ENCODE assay signal across 16 mouse cellular contexts in the genomic region with DNA sequence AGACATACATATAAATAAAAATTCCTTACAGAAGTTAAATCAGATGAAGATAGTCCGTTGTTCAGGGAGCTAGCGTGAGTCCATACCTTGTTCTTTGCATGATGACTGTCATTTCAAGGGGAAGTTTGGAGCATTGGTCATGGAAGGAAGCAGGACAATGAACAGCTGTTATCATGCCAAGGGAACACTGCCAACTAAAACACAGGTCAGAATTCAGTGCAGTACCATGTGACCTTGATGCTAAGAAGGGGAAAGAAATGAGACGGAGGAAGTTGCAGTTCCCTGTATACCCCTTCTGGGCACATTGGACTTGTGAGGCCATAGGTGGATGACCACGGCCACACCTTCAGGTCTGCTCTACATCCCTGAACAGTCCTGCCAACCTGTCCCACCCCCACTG. TPM values are rescaled to one million over a fixed set of nuclear protein-coding genes. Genes with fewer than 3 reads are reported as not detected.
A peak's percentile ranks its signal among the peaks of the same experiment; 100 is the strongest.
DNase-seq lines count a peak whose midpoint lies in the region; ATAC-seq lines count a peak whose summit lies in the region.
"Had no signal": no experiment of that assay in that cellular context is flagged by ENCODE, and none has a peak within 500 bp of the region (broad histone marks: within the 10 kb centered on the region; RNA-seq: fewer than 3 reads in every experiment).

No protein-coding gene starts in this region.

- no peak for ATAC-seq in kidney, embryonic 14.5 days (ENCODE audit: low FRiP score, low TSS enrichment)
- peak; percentile 35; the same call in 1 of the 2 replicates for ATAC-seq in heart, embryonic 11.5 days (replicated peaks; ENCODE audit: insufficient number of reproducible peaks, low FRiP score, low TSS enrichment)

- H3K9me3 ChIP-seq in kidney, embryonic 14.5 days (ENCODE audit: control insufficient read depth, low read length) = no peaks in the 10 kb centered on the region
- H3K9me3 ChIP-seq in heart, embryonic 11.5 days (replicated peaks; ENCODE audit: control insufficient read depth, low read length) = no peaks in the 10 kb centered on the region
- H3K9me3 ChIP-seq: hindbrain, embryonic 10.5 days; megakaryocyte, embryonic 14.5 days had no signal

- no peaks in the 10 kb centered on the region for H3K4me1 ChIP-seq in kidney, embryonic 14.5 days (ENCODE audit: control insufficient read depth, insufficient read depth, low read length)
- peaks cover 11% of the 10 kb centered on the region; the same call in 1 of the 2 replicates for H3K4me1 ChIP-seq in heart, embryonic 11.5 days (ENCODE audit: control insufficient read depth, insufficient read depth, low read length)

- no peak overlapping the region for H3K27ac ChIP-seq in kidney, embryonic 14.5 days (ENCODE audit: low read depth, low read length)
- no peak overlapping the region for H3K27ac ChIP-seq in heart, embryonic 11.5 days (ENCODE audit: low read depth, low read length)
- H3K27ac ChIP-seq: hindbrain, embryonic 10.5 days; left cerebral cortex, adult 2 months had no signal

- WGBS in kidney, embryonic 14.5 days = 73% methylated on average over 4 of the region's 4 CpGs
- WGBS in heart, embryonic 11.5 days (ENCODE audit: insufficient replicate concordance) = 54% methylated on average over 4 of the region's 4 CpGs

- no peak overlapping the region for H3K9ac ChIP-seq in kidney, embryonic 14.5 days (ENCODE audit: low read depth, low read length)
- no peak overlapping the region for H3K9ac ChIP-seq in heart, embryonic 11.5 days (ENCODE audit: low read depth, low read length)

- H3K4me3 ChIP-seq in kidney, embryonic 14.5 days (ENCODE audit: low read length) = no peak overlapping the region
- no peak overlapping the region for H3K4me3 ChIP-seq in heart, embryonic 11.5 days (ENCODE audit: low read depth, low read length)
- H3K4me3 ChIP-seq: hindbrain, embryonic 10.5 days; left cerebral cortex, adult 2 months; megakaryocyte, embryonic 14.5 days had no signal

- no peaks in the 10 kb centered on the region for H3K36me3 ChIP-seq in kidney, embryonic 14.5 days (ENCODE audit: control insufficient read depth, insufficient read depth, low read length)
- H3K36me3 ChIP-seq in heart, embryonic 11.5 days (ENCODE audit: control insufficient read depth, insufficient read depth, low read length) = no peaks in the 10 kb centered on the region

- no peaks in the 10 kb centered on the region for H3K27me3 ChIP-seq in kidney, embryonic 14.5 days (ENCODE audit: control insufficient read depth, insufficient read depth, low read length)
- no peaks in the 10 kb centered on the region for H3K27me3 ChIP-seq in heart, embryonic 11.5 days (ENCODE audit: control insufficient read depth, insufficient read depth, low read length)

- H3K4me2 ChIP-seq in kidney, embryonic 14.5 days (replicated peaks; ENCODE audit: low read depth, low read length) = no peak overlapping the region
- H3K4me2 ChIP-seq in heart, embryonic 11.5 days = no peak overlapping the region

- DNase-seq in kidney, postnatal 14 days = peak; percentile 50
- peak; percentile 65 for DNase-seq in fat pad, adult 2 months (ENCODE audit: extremely low read depth, low read depth, low spot score)
- peak; percentile 77 for DNase-seq in lung, postnatal 36 days
- DNase-seq in thymus, postnatal 14 days = no peak
- no peak for DNase-seq in layer of hippocampus, adult 9-10 months (ENCODE audit: low spot score)
- DNase-seq: cerebellum, postnatal 25 days; liver had no signal

RNA-seq across cellular contexts. Expression of a gene that starts 1.7 kb away (rescaled TPM):
- not detected in 2 replicates for polyA plus RNA-seq in kidney, embryonic 14.5 days (2014; fragmentation: Nextera tagmentation; extraction: Ambion mirVana)
- polyA plus RNA-seq in heart, embryonic 11.5 days (2014; fragmentation: Nextera tagmentation; extraction: Ambion mirVana) = not detected in 2 replicates
- polyA plus RNA-seq: frontal cortex, adult 2 months; hindbrain, embryonic 10.5 days; kidney, embryonic 16.5 days; stomach, embryonic 16.5 days; urinary bladder, adult 2 months had no signal

RNA-seq across cellular contexts. Expression of a gene that starts 31.0 kb away (rescaled TPM):
- polyA plus RNA-seq in kidney, embryonic 14.5 days (2014; fragmentation: Nextera tagmentation; extraction: Ambion mirVana) = 58.1 and 103 TPM in 2 replicates
- polyA plus RNA-seq in heart, embryonic 11.5 days (2014; fragmentation: Nextera tagmentation; extraction: Ambion mirVana) = 68.2 and 69.8 TPM in 2 replicates

RNA-seq across cellular contexts. Expression of a gene that starts 48.9 kb away (rescaled TPM):
- polyA plus RNA-seq in kidney, embryonic 14.5 days (2014; fragmentation: Nextera tagmentation; extraction: Ambion mirVana) = 110 and 127 TPM in 2 replicates
- polyA plus RNA-seq in heart, embryonic 11.5 days (2014; fragmentation: Nextera tagmentation; extraction: Ambion mirVana) = 91.4 and 102 TPM in 2 replicates

Comparison
In these comparisons a context has a peak if more than half of its experiments do, and no peak if none do; other contexts are left out.
1. DNase-seq: peak in kidney, postnatal 14 days (single experiment), fat pad, adult 2 months (single experiment) and lung, postnatal 36 days (single experiment); none in thymus, postnatal 14 days (single experiment) and layer of hippocampus, adult 9-10 months (single experiment).